Mouse (Mus musculus) neural tube, embryonic 14.5 days (tissue): ENCODE measurements around the gene Pik3cg. TPM values are rescaled to one million over a fixed set of nuclear protein-coding genes. Genes with fewer than 3 reads are reported as not detected.

Experiments
- ATAC-seq: fragments of 200-750 bp; cut with Nextera tagmentation; 2 replicates; pipeline ENCODE4 v1.8.0; 2017; ENCODE audit warnings: low read depth, mild to moderate bottlenecking, moderate TSS enrichment, moderate library complexity
- H3K27ac ChIP-seq: fragments of 300-500 bp; sonication (generic); 2 replicates; pipeline ENCODE4 v1.5.1; 2014; ENCODE audit warnings: low read depth, mild to moderate bottlenecking, control low read depth, low read length, moderate library complexity, mixed read lengths
- H3K27me3 ChIP-seq: fragments of 300-500 bp; sonication (generic); 2 replicates; pipeline ENCODE4 v1.6.1; 2014; ENCODE audit warnings: low read length; ENCODE audit not compliant: control insufficient read depth, insufficient read depth
- H3K36me3 ChIP-seq: fragments of 300-500 bp; sonication (generic); 2 replicates; pipeline ENCODE4 v1.6.1; 2014; ENCODE audit warnings: low read length, mixed read lengths; ENCODE audit not compliant: control insufficient read depth, insufficient read depth
- H3K4me1 ChIP-seq: fragments of 300-500 bp; sonication (generic); 2 replicates; pipeline ENCODE4 v1.6.1; 2014; ENCODE audit warnings: low read length; ENCODE audit not compliant: control insufficient read depth, insufficient read depth
- H3K4me2 ChIP-seq: fragments of 300-500 bp; sonication (generic); 2 replicates; pipeline ENCODE4 v1.6.1; 2014; ENCODE audit warnings: mild to moderate bottlenecking, low read depth, low read length, control low read depth
- H3K4me3 ChIP-seq: fragments of 300-500 bp; sonication (generic); 2 replicates; pipeline ENCODE4 v1.5.1; 2014; ENCODE audit warnings: low read depth, low read length, control low read depth, mixed read lengths
- H3K9ac ChIP-seq: fragments of 300-500 bp; sonication (generic); replicated peaks from 2 replicates; pipeline ENCODE4 v1.6.1; 2014; ENCODE audit warnings: low read depth, mild to moderate bottlenecking, control low read depth, low read length, mixed read lengths
- H3K9me3 ChIP-seq: fragments of 300-500 bp; sonication (generic); 2 replicates; pipeline ENCODE4 v1.6.1; 2016; ENCODE audit warnings: low read length; ENCODE audit not compliant: control insufficient read depth
- WGBS: fragments of 180-500 bp; shearing (Covaris S2); extraction: QIAGEN DNeasy Blood & Tissue Kit; methylation state at CpG from one replicate; pipeline ENCODE4 v1.1.7; 2014; 5-methylcytosine and 5-hydroxymethylcytosine counted together
- polyA plus RNA-seq: library from polyadenylated mRNA; unstranded; fragments of >200 nt; fragmentation: Nextera tagmentation; extraction: Ambion mirVana; gene quantifications from 2 replicates; pipeline ENCODE4 v1.2.1, GENCODE M21; 2014

The Pik3cg gene
- polyA plus RNA-seq, 1 experiment from 2014 or later = 0.88 TPM

GRCm38 (mm10) chr12:32143151-32143550 is 65.3 kb downstream of the Pik3cg start:
- Histone ChIP-seq H3K9me3 (no peaks in the 10 kb centered on the region), H3K4me2 (no peak overlapping the region), H3K4me1 (no peaks in the 10 kb centered on the region), H3K27me3 (no peaks in the 10 kb centered on the region), H3K4me3 (no peak overlapping the region), H3K9ac (no peak overlapping the region), H3K27ac (no peak overlapping the region), H3K36me3 (no peaks in the 10 kb centered on the region)
- no peak for ATAC-seq
- 74% methylated on average over 4 of the region's 4 CpGs for WGBS

DNA sequence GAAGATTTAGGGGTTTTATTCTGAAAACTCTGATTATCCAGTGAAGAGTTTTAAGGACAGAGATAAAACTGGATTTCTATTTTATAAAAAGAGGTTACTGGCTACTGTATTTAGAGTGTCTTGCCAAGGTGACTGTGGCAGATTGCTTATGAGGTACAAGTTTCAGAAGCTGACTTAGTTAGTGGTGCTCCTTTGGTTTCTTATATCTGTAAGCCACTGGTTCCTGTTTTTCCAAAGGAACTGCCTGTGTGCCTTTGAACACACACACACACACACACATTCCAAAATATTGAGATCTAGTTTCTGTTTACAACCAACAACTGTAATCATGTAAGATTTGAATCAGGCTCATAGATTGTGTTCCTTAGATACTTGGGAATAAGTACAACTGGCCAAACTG is 66.7 kb downstream of the Pik3cg start:
- no peak overlapping the region for H3K27ac ChIP-seq
- H3K9ac ChIP-seq = no peak overlapping the region
- no peaks in the 10 kb centered on the region for H3K4me1 ChIP-seq
- no peaks in the 10 kb centered on the region for H3K27me3 ChIP-seq
- no peaks in the 10 kb centered on the region for H3K9me3 ChIP-seq
- no peaks in the 10 kb centered on the region for H3K36me3 ChIP-seq
- no peak overlapping the region for H3K4me2 ChIP-seq
- no peak overlapping the region for H3K4me3 ChIP-seq
- no peak for ATAC-seq

GRCm38 (mm10) chr12:32138831-32139230 is 69.6 kb downstream of the Pik3cg start:
- no peak overlapping the region for H3K4me2 ChIP-seq
- H3K27me3 ChIP-seq = no peaks in the 10 kb centered on the region
- H3K9me3 ChIP-seq = no peaks in the 10 kb centered on the region
- H3K4me3 ChIP-seq = no peak overlapping the region
- no peak for ATAC-seq
- WGBS = 89% methylated on average over 5 of the region's 5 CpGs
- no peak overlapping the region for H3K9ac ChIP-seq
- H3K4me1 ChIP-seq = no peaks in the 10 kb centered on the region
- no peak overlapping the region for H3K27ac ChIP-seq
- no peaks in the 10 kb centered on the region for H3K36me3 ChIP-seq

- Histone ChIP-seq H3K9me3 (no peaks in the 10 kb centered on the region), H3K4me3 (no peak overlapping the region), H3K27ac (no peak overlapping the region), H3K9ac (no peak overlapping the region), H3K36me3 (no peaks in the 10 kb centered on the region), H3K27me3 (no peaks in the 10 kb centered on the region), H3K4me2 (no peak overlapping the region), H3K4me1 (no peaks in the 10 kb centered on the region)
- 77% methylated on average over 9 of the region's 9 CpGs for WGBS
- no peak; the same call in 1 of the 2 replicates for ATAC-seq
Measured at GRCm38 (mm10) chr12:32138362-32138761, 70.1 kb downstream of the Pik3cg start.

DNA sequence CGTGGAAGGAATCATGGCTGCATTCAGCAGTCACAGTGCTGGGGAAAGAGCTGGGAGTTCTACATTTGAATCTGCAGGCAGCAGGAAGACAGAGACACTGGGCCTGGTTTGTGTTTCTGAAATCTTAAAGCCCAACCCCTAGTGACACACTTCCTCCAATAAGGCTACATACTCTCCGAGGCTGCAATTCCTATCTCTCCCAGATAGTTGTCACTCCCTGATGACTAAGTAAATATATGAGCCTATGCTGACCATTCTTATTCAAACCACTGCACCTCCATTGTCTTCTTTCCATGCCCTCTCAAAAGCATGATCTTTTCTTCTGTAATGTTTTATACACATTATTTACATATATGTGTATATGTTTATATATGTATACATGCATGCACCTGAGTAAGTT is 70.9 kb downstream of the Pik3cg start:
- ATAC-seq = no peak
- H3K9ac ChIP-seq = no peak overlapping the region
- no peaks in the 10 kb centered on the region; the same call in 1 of the 2 replicates for H3K4me1 ChIP-seq
- WGBS = 84% methylated on average over 2 of the region's 2 CpGs
- no peak overlapping the region for H3K27ac ChIP-seq
- H3K27me3 ChIP-seq = no peaks in the 10 kb centered on the region
- H3K4me3 ChIP-seq = no peak overlapping the region
- no peaks in the 10 kb centered on the region for H3K36me3 ChIP-seq
- no peak overlapping the region for H3K4me2 ChIP-seq
- no peaks in the 10 kb centered on the region for H3K9me3 ChIP-seq

- peaks cover 3% of the 10 kb centered on the region; the same call in 1 of the 2 replicates for H3K4me1 ChIP-seq
- H3K9ac ChIP-seq = 0 out of 2 replicates have a peak overlapping the region, but pooled peaks have one; percentile 0
- WGBS = 15% methylated on average over 14 of the region's 14 CpGs
- no peaks in the 10 kb centered on the region for H3K9me3 ChIP-seq
- no peaks in the 10 kb centered on the region for H3K27me3 ChIP-seq
- H3K4me2 ChIP-seq = no peak overlapping the region; the same call in 1 of the 2 replicates
- H3K27ac ChIP-seq = peak overlapping the region; percentile 18; the same call in 1 of the 2 replicates
- H3K36me3 ChIP-seq = no peaks in the 10 kb centered on the region
- H3K4me3 ChIP-seq = no peak overlapping the region
- peak; percentile 44; the same call in 1 of the 2 replicates for ATAC-seq
Measured at GRCm38 (mm10) chr12:32127599-32128507, 80.6 kb downstream of the Pik3cg start.

DNA sequence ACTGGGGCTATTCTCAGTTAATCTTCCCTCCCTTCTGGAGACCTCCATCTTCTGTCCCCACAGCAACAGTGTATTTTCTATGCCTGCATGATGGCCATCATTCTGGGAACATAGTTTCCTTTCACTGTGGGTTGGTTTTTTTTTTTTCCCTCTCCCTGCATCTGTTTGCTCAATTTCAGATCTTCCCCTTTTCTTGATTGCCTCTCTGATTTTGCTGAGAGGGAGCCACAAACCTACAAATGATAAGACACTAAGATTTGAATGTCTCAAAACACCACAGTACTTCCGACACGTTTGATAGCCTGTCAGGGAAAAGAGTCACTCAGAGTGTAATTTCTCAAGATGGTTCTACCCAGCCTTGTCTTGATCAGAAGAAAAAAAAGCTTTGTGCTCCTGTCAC is 81.3 kb downstream of the Pik3cg start:
- no peak overlapping the region for H3K4me2 ChIP-seq
- no peak overlapping the region for H3K9ac ChIP-seq

DNA sequence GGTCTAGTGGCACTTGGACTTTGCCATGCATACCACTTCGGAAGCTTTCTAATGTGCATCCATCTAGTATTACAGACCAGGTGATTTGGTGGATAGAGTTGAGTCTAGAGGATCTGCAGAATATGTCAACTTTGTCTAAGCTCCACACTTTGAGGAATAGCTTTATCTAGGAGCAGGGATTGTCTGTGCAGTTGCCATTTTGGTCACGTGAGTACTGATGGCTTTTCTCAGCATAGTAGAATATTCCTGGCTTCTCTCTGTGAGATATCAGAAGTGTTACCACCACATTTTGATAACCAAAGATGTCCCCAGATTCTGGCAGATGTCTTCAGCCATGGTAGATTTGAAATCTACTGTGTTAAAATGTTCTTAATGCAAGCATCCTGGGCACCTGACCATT is 84.0 kb downstream of the Pik3cg start:
- H3K9me3 ChIP-seq = no peaks in the 10 kb centered on the region
- 95% methylated on average over 2 of the region's 2 CpGs for WGBS
- no peaks in the 10 kb centered on the region for H3K27me3 ChIP-seq
- H3K36me3 ChIP-seq = no peaks in the 10 kb centered on the region
- no peak overlapping the region for H3K27ac ChIP-seq
- ATAC-seq = no peak
- H3K4me3 ChIP-seq = no peak overlapping the region
- H3K4me2 ChIP-seq = no peak overlapping the region
- H3K4me1 ChIP-seq = no peaks in the 10 kb centered on the region
- no peak overlapping the region for H3K9ac ChIP-seq

More for the DNA sequence above, 81.3 kb downstream of the Pik3cg start:
- no peak overlapping the region for H3K27ac ChIP-seq
- H3K4me3 ChIP-seq = no peak overlapping the region
- no peak for ATAC-seq
- no peaks in the 10 kb centered on the region for H3K9me3 ChIP-seq
- no peaks in the 10 kb centered on the region for H3K4me1 ChIP-seq
- H3K36me3 ChIP-seq = no peaks in the 10 kb centered on the region
- 54% methylated on average over 2 of the region's 2 CpGs for WGBS
- no peaks in the 10 kb centered on the region for H3K27me3 ChIP-seq

GRCm38 (mm10) chr12:32124030-32124429 is 84.4 kb downstream of the Pik3cg start:
- no peaks in the 10 kb centered on the region for H3K4me1 ChIP-seq
- H3K36me3 ChIP-seq = no peaks in the 10 kb centered on the region
- H3K4me3 ChIP-seq = no peak overlapping the region
- 84% methylated on average over 8 of the region's 8 CpGs for WGBS
- no peak for ATAC-seq
- H3K27ac ChIP-seq = no peak overlapping the region
- H3K27me3 ChIP-seq = no peaks in the 10 kb centered on the region
- no peak overlapping the region for H3K9ac ChIP-seq
- H3K4me2 ChIP-seq = no peak overlapping the region
- no peaks in the 10 kb centered on the region for H3K9me3 ChIP-seq
